Mouse (Mus musculus): ENCODE results near the gene Gm10073.

DNA sequence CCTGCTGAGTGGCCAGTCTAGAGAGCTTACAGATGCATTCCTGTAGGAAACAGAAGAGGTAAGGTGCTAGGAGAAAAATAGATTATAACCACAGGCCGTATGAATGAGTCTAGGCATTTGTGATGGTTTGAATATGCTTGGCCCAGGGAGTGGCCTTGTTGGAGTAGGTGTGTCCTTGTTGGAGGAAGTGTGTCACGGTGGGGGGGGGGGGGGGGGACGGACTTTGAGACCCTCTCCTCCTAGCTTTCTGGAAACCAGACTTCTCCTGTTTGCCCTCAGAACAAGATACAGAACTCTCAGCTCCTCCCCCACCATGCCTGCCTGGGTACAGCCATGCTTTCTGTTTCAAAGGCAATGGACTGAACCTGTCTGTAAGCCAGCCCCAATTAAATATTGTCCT, 19.2 kb upstream of the Gm10073 start:
- TF ChIP-seq EP300 (IDR thresholded peaks at IDR 0.05; ENCODE audit: insufficient read depth, low read depth, low read length) (no peak), CTCF (IDR thresholded peaks at IDR 0.05) (no peak), POLR2A (IDR thresholded peaks at IDR 0.05; ENCODE audit: insufficient read depth, low read depth, low read length) (no peak)
